Mouse (Mus musculus) lung, adult 2 months (tissue): ENCODE data around the gene Krt6a.

Experiments used
- CTCF ChIP-seq: fragments of 200-500 bp; IDR thresholded peaks from 2 replicates; pipeline ENCODE4 v1.5.1; 2011; ENCODE audit warnings: mild to moderate bottlenecking, low read length, control low read depth; ENCODE audit not compliant: insufficient read depth
- POLR2A ChIP-seq: fragments of 200-500 bp; IDR thresholded peaks from 2 replicates; pipeline ENCODE4 v1.6.1; 2011; ENCODE audit warnings: low read depth, mild to moderate bottlenecking, control low read depth, low read length, borderline replicate concordance; ENCODE audit errors: extremely low read depth

DNA sequence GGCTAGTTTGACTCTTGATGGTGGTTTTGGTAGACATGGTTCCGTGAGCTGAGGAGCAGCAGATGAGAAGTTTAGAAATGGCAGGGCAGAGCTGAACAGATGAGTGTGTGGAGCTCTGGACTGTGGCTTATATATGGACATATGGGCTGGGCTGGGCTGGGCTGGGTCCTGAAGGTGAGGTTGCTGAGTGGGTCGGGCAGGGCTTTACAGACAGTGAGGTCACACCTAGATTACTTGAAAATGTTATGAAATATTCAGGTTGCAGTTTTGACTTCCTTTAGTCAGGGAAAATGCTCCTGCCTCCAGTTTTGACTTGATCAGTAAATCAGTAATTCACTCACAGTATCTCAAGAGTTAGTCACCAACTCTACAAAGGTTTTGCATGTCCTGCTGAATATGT lies 13.9 kb downstream of the Krt6a start, which contains the start of gene Krt6b:
- TF ChIP-seq CTCF (no peak), POLR2A (no peak)
